Mouse (Mus musculus) spleen, postnatal 14 days (tissue): ENCODE results near the gene Tmem18.

Experiments used
- DNase-seq, 2 experiments: peaks; one replicate each; pipeline ENCODE4 v3.0.0; 2021 to 2022; ENCODE audit warnings: low spot score in 2 of 2

Gene Tmem18

GRCm38 (mm10) chr12:30584356-30584740, at the start of gene Tmem18:
Gene Tmem18 (plus strand): TSS chr12:30584426.
- DNase-seq: peak; percentile 48 to 64

GRCm38 (mm10) chr12:30557349-30557748, 26.9 kb upstream of the Tmem18 start:
- no peak for DNase-seq

- no peak for DNase-seq
These were observed 22.8 kb upstream of the Tmem18 start for GRCm38 (mm10) chr12:30561411-30561810.

- no peak for DNase-seq
These were observed 12.2 kb upstream of the Tmem18 start for GRCm38 (mm10) chr12:30572075-30572474.

GRCm38 (mm10) chr12:30575952-30576351, 8.3 kb upstream of the Tmem18 start:
- DNase-seq: no peak

- peak in 1 of 2 experiments; percentile 21 for DNase-seq
These were observed 6.2 kb upstream of the Tmem18 start for GRCm38 (mm10) chr12:30578019-30578418.

GRCm38 (mm10) chr12:30581277-30581676, 2.9 kb upstream of the Tmem18 start:
- DNase-seq: no peak

- DNase-seq: no peak
These were observed 455 bp upstream of the Tmem18 start for GRCm38 (mm10) chr12:30583586-30584355.

GRCm38 (mm10) chr12:30584863-30585262, 637 bp downstream of the Tmem18 start:
- DNase-seq: no peak

GRCm38 (mm10) chr12:30591832-30592231, 7.6 kb downstream of the Tmem18 start:
- DNase-seq: no peak

- no peak for DNase-seq
These were observed 12.7 kb downstream of the Tmem18 start for GRCm38 (mm10) chr12:30596818-30597407.

GRCm38 (mm10) chr12:30598955-30599354, 14.7 kb downstream of the Tmem18 start:
- no peak for DNase-seq

GRCm38 (mm10) chr12:30599474-30599873, 15.2 kb downstream of the Tmem18 start:
- no peak for DNase-seq

GRCm38 (mm10) chr12:30599997-30600396, 15.8 kb downstream of the Tmem18 start:
- DNase-seq: no peak

GRCm38 (mm10) chr12:30604012-30604411, 19.8 kb downstream of the Tmem18 start:
- DNase-seq: no peak

- DNase-seq: no peak
These were observed 20.6 kb downstream of the Tmem18 start for GRCm38 (mm10) chr12:30604876-30605275.

- no peak for DNase-seq
These were observed 21.7 kb downstream of the Tmem18 start for GRCm38 (mm10) chr12:30605941-30606340.

- DNase-seq: no peak
These were observed 22.5 kb downstream of the Tmem18 start for GRCm38 (mm10) chr12:30606743-30607142.

- no peak for DNase-seq
These were observed 34.2 kb downstream of the Tmem18 start for GRCm38 (mm10) chr12:30618425-30618824.

- no peak for DNase-seq
These were observed 44.2 kb downstream of the Tmem18 start for GRCm38 (mm10) chr12:30628466-30628865.

- DNase-seq: no peak
These were observed 50.3 kb downstream of the Tmem18 start for GRCm38 (mm10) chr12:30634534-30634933.
